Mouse (Mus musculus) skeletal muscle tissue, adult 2 months (tissue): ENCODE data around the gene Prpf40a.

ENCODE experiments used
- DNase-seq: peaks from one replicate; pipeline ENCODE4 v3.0.0-alpha.2; 2012; ENCODE audit warnings: low read depth, low spot score

The Prpf40a gene

GRCm38 (mm10) chr2:53106056-53106455 is 85.0 kb downstream of the Prpf40a start:
- DNase-seq: no peak

GRCm38 (mm10) chr2:53105408-53105807 is 85.7 kb downstream of the Prpf40a start:
- no peak for DNase-seq

GRCm38 (mm10) chr2:53102901-53103300 is 88.2 kb downstream of the Prpf40a start:
- no peak for DNase-seq

- no peak for DNase-seq
Measured at GRCm38 (mm10) chr2:53101885-53102740, 89.0 kb downstream of the Prpf40a start.

- DNase-seq: no peak
Measured at GRCm38 (mm10) chr2:53100093-53100492, 91.0 kb downstream of the Prpf40a start.

GRCm38 (mm10) chr2:53095489-53095888 is 95.6 kb downstream of the Prpf40a start:
- DNase-seq: no peak

GRCm38 (mm10) chr2:53095031-53095430 is 96.1 kb downstream of the Prpf40a start:
- no peak for DNase-seq

GRCm38 (mm10) chr2:53088744-53089143 is 102.3 kb downstream of the Prpf40a start:
- no peak for DNase-seq

- DNase-seq: peak; percentile 27
Measured at GRCm38 (mm10) chr2:53085617-53086202, 105.4 kb downstream of the Prpf40a start.
